22 mouse cellular contexts compared by ENCODE assay signal in the genomic region with DNA sequence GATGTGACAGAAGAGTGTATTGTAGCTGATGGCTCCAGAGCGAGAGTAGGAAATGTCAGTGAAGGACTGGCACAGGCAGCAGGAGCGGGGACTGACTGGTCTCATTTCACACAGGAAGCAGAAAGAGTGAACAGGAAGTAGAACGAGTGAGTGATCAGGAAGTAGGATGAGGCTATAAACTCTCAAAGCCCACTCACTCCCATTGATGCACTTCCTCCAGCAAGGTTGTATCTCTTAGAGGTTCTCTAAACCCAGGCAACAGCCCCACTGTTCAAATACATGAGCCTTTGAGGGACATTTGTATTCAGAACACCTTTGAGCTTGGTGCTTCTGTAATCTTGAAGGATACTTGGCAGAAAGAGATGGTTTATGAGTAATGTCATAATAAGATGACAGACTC. TPM values are rescaled to one million over a fixed set of nuclear protein-coding genes. Genes with fewer than 3 reads are reported as not detected.
DNase-seq lines count a peak whose midpoint lies in the region; ATAC-seq lines count a peak whose summit lies in the region.
"Had no signal": no experiment of that assay in that cellular context is flagged by ENCODE, and none has a peak within 500 bp of the region (broad histone marks: within the 10 kb centered on the region; RNA-seq: fewer than 3 reads in every experiment).

No protein-coding gene starts in this region.

- WGBS in heart, embryonic 10.5 days: 70% methylated on average over 3 of the region's 3 CpGs
- WGBS in kidney, embryonic 15.5 days: 79% methylated on average over 3 of the region's 3 CpGs

- no peak overlapping the region for H3K27ac ChIP-seq in heart, embryonic 10.5 days
- H3K27ac ChIP-seq in kidney, embryonic 15.5 days: no peak overlapping the region
- H3K27ac ChIP-seq: gastrocnemius, adult 2 months; hindbrain, embryonic 15.5 days; macrophage had no signal

- no peak overlapping the region for H3K4me3 ChIP-seq in heart, embryonic 10.5 days
- no peak overlapping the region for H3K4me3 ChIP-seq in kidney, embryonic 15.5 days (replicated peaks)
- H3K4me3 ChIP-seq: gastrocnemius, adult 2 months; hindbrain, embryonic 15.5 days had no signal

- peak; percentile 83 for ATAC-seq in CD4-positive, CD25-positive, alpha-beta regulatory T cell, adult 4 months
- ATAC-seq in common myeloid progenitor, adult 5-6 weeks (replicated peaks; ENCODE audit: low read depth, poor library complexity, severe bottlenecking): 0 out of 2 replicates have a peak, but pooled peaks have one; percentile 52
- ATAC-seq in monocyte, adult 5-6 weeks (replicated peaks; ENCODE audit: insufficient number of reproducible peaks, low FRiP score, low TSS enrichment, poor library complexity, severe bottlenecking): peak; percentile 41; the same call in 1 of the 2 replicates
- ATAC-seq in kidney, embryonic 15.5 days (replicated peaks; ENCODE audit: low FRiP score): no peak
- ATAC-seq: forebrain, embryonic 16.5 days had no signal

- no peak overlapping the region for H3K9ac ChIP-seq in kidney, embryonic 15.5 days
- H3K9ac ChIP-seq: hindbrain, embryonic 15.5 days had no signal

- no peak overlapping the region for H3K4me2 ChIP-seq in kidney, embryonic 15.5 days
- H3K4me2 ChIP-seq: heart, embryonic 11.5 days; hindbrain, embryonic 15.5 days had no signal

- no peaks in the 10 kb centered on the region for H3K4me1 ChIP-seq in heart, embryonic 10.5 days
- no peaks in the 10 kb centered on the region for H3K4me1 ChIP-seq in kidney, embryonic 15.5 days
- H3K4me1 ChIP-seq: hindbrain, embryonic 15.5 days had no signal

- no peaks in the 10 kb centered on the region for H3K9me3 ChIP-seq in heart, embryonic 10.5 days
- no peaks in the 10 kb centered on the region for H3K9me3 ChIP-seq in kidney, embryonic 15.5 days (replicated peaks)
- H3K9me3 ChIP-seq: G1E; hindbrain, embryonic 15.5 days had no signal

- H3K27me3 ChIP-seq in heart, embryonic 10.5 days (ENCODE audit: insufficient read depth, poor library complexity, severe bottlenecking): no peaks in the 10 kb centered on the region
- no peaks in the 10 kb centered on the region for H3K27me3 ChIP-seq in kidney, embryonic 15.5 days
- H3K27me3 ChIP-seq: hindbrain, embryonic 15.5 days had no signal

- H3K36me3 ChIP-seq in heart, embryonic 10.5 days: peaks cover 60% of the 10 kb centered on the region
- peaks cover 74% of the 10 kb centered on the region for H3K36me3 ChIP-seq in kidney, embryonic 15.5 days

- peak; percentile 35 for DNase-seq in heart, embryonic 10.5 days (ENCODE audit: low spot score)
- no peak for DNase-seq in heart, adult 8-10 months (ENCODE audit: low spot score)
- DNase-seq in kidney, postnatal 10 days: no peak
- DNase-seq in cerebellum, postnatal 25 days: no peak
- DNase-seq: adrenal gland, adult 8-10 months; B cell, adult 2 months; cerebellum, adult 18-20 months; gastrocnemius, adult 2 months; kidney, adult 18-20 months; kidney, postnatal 36 days; left cerebral cortex, postnatal 4 days; lung, adult 2 months; retina, postnatal 1 day had no signal

RNA-seq across cellular contexts. Expression of a gene that starts 15.7 kb away (rescaled TPM):
- 16.1 and 21.9 TPM in 2 replicates for polyA plus RNA-seq in heart, embryonic 10.5 days (2016; fragmentation: Nextera tagmentation; extraction: Ambion mirVana)
- 10 to 100 TPM in 2 of 4 experiments, 1 to 10 TPM in 2; 6.2 to 12.5 (median 9.0) TPM for total RNA-seq in heart, adult 8-10 months (2022)
- 10 to 100 TPM; 37.2 to 45.8 TPM for polyA plus RNA-seq in CD4-positive, CD25-positive, alpha-beta regulatory T cell, adult 4 months (2017; shearing (Covaris generic))
- total RNA-seq in common myeloid progenitor, adult 5-6 weeks (2017): 23.2 and 41.7 TPM in 2 replicates
- total RNA-seq in monocyte, adult 5-6 weeks (2017): 80.8 to 102 TPM (median 99.0 TPM) in 3 replicates
- 25.1 TPM in 2 replicates for polyA plus RNA-seq in kidney, embryonic 15.5 days (2015; fragmentation: Nextera tagmentation; extraction: Ambion mirVana)
